In the genomic region with DNA sequence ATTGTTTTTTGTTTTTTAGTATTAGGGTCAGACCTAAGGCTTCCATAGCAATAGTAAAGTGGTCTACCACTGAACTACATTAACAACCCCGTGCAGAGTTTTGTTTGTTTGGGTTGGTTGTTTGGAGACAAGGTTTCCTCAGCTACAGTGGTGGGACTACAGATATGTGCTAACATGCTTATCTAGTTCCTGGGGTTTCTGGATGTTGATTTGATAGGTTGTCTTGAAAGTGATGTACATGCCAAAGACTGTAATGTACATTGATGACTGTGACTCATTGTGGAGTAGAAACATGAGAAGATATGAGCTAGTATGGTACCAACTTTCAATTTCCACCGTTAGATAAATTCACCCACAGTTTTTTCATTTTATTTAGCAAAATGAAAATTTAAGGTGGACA, we compare ENCODE assay signal across 23 mouse cellular contexts. TPM values are rescaled to one million over a fixed set of nuclear protein-coding genes. Genes with fewer than 3 reads are reported as not detected.
A peak's percentile ranks its signal among the peaks of the same experiment; 100 is the strongest.
DNase-seq lines count a peak whose midpoint lies in the region; ATAC-seq and TF ChIP-seq lines count a peak whose summit lies in the region.
"Had no signal": no experiment of that assay in that cellular context is flagged by ENCODE, and none has a peak within 500 bp of the region (broad histone marks: within the 10 kb centered on the region; RNA-seq: fewer than 3 reads in every experiment).

No protein-coding gene starts in this region.

- H3K9me3 ChIP-seq in liver, embryonic 12.5 days (replicated peaks): no peaks in the 10 kb centered on the region
- H3K9me3 ChIP-seq: G1E; hindbrain, embryonic 13.5 days; limb, embryonic 12.5 days had no signal

- H3K36me3 ChIP-seq in liver, embryonic 12.5 days: 0 out of 2 replicates have a peak, but pooled peaks cover 4% of the 10 kb centered on the region
- H3K36me3 ChIP-seq: hindbrain, embryonic 13.5 days; limb, embryonic 12.5 days had no signal

- peaks cover 36% of the 10 kb centered on the region for H3K4me1 ChIP-seq in liver, embryonic 12.5 days

- WGBS in liver, embryonic 12.5 days (ENCODE audit: insufficient replicate concordance): 53% methylated on average over 2 of the region's 2 CpGs

- no peak overlapping the region for H3K27ac ChIP-seq in gastrocnemius, adult 2 months
- peak overlapping the region; percentile 45; the same call in 1 of the 2 replicates for H3K27ac ChIP-seq in liver, embryonic 12.5 days
- H3K27ac ChIP-seq: hindbrain, embryonic 13.5 days; limb, embryonic 12.5 days had no signal

- no peaks in the 10 kb centered on the region for H3K27me3 ChIP-seq in liver, embryonic 12.5 days (replicated peaks)
- H3K27me3 ChIP-seq: hindbrain, embryonic 13.5 days; limb, embryonic 12.5 days had no signal

- TF ChIP-seq CTCF in gastrocnemius, adult 2 months (IDR thresholded peaks at IDR 0.05): no peak

- peak overlapping the region; percentile 91 for H3K4me2 ChIP-seq in liver, embryonic 12.5 days
- H3K4me2 ChIP-seq: hindbrain, embryonic 13.5 days; limb, embryonic 12.5 days had no signal

- DNase-seq in gastrocnemius, adult 2 months: no peak
- no peak for DNase-seq in gastrocnemius, postnatal 36 days
- DNase-seq in CD4-positive helper T cell, adult 2 months (ENCODE audit: low read depth, low spot score): peak; percentile 57
- peak; percentile 55 for DNase-seq in naive thymus-derived CD4-positive, alpha-beta T cell, adult 2 months (ENCODE audit: low read depth)
- no peak for DNase-seq in yolk sac, embryonic 10.5 days (ENCODE audit: low spot score)
- DNase-seq: cerebellum, postnatal 14 days; gastrocnemius, postnatal 10 days; kidney, adult 2 months; kidney, postnatal 36 days; midbrain, embryonic 14.5 days; right cerebral cortex, postnatal 4 days had no signal

- intact Hi-C loops in gastrocnemius, adult 2 months (cut with DNase I): loop anchor here (5.0 kb wide), 2 partner anchors 44 to 124 kb away; a partner anchor contains a TSS
- intact Hi-C loops in gastrocnemius, postnatal 36 days (cut with DNase I): loop anchor here (5.0 kb wide), 1 partner anchor 44 kb away; no protein-coding TSS in a partner anchor

- H3K9ac ChIP-seq in liver, embryonic 12.5 days: 0 out of 2 replicates have a peak overlapping the region, but pooled peaks have one; percentile 31
- H3K9ac ChIP-seq: hindbrain, embryonic 13.5 days; limb, embryonic 12.5 days had no signal

- H3K4me3 ChIP-seq in gastrocnemius, adult 2 months: peak overlapping the region; percentile 100
- H3K4me3 ChIP-seq in liver, embryonic 12.5 days: peak overlapping the region; percentile 41
- H3K4me3 ChIP-seq: hindbrain, embryonic 13.5 days; limb, embryonic 12.5 days had no signal

- ATAC-seq in liver, embryonic 12.5 days: no peak
- ATAC-seq in frontal cortex, adult (ENCODE audit: low TSS enrichment): no peak
- ATAC-seq in activated CD4-positive, CD25-positive, alpha-beta regulatory T cell, adult 4 months: no peak
- ATAC-seq: forebrain, embryonic 16.5 days had no signal

RNA-seq across cellular contexts. Expression of a gene that starts 2.5 kb away (rescaled TPM):
- 10 to 100 TPM; 28.2 to 28.9 TPM for total RNA-seq in gastrocnemius, adult 2 months (2021)
- 10 to 100 TPM; 18.7 to 20.6 TPM for total RNA-seq in gastrocnemius, postnatal 36 days (2021)
- 16.2 and 17.3 TPM in 2 replicates for polyA plus RNA-seq in liver, embryonic 12.5 days (2016; fragmentation: Nextera tagmentation; extraction: Ambion mirVana)
- polyA plus RNA-seq in activated CD4-positive, CD25-positive, alpha-beta regulatory T cell, adult 4 months (2017; shearing (Covaris generic)): 10 to 100 TPM; 43.2 to 55.5 TPM

RNA-seq across cellular contexts. Expression of a gene that starts 8.3 kb away (rescaled TPM):
- total RNA-seq in gastrocnemius, adult 2 months (2021): not detected
- not detected for total RNA-seq in gastrocnemius, postnatal 36 days (2021)
- not detected in 2 replicates for polyA plus RNA-seq in liver, embryonic 12.5 days (2016; fragmentation: Nextera tagmentation; extraction: Ambion mirVana)
- polyA plus RNA-seq in activated CD4-positive, CD25-positive, alpha-beta regulatory T cell, adult 4 months (2017; shearing (Covaris generic)): not detected
- total RNA-seq: adrenal gland, postnatal 4 days; G1E; gastrocnemius, postnatal 10 days; heart, adult 8-10 months; layer of hippocampus, postnatal 14 days had no signal
- polyA plus RNA-seq: forebrain, embryonic 16.5 days; G1E; heart, postnatal 0 days; hindbrain, embryonic 13.5 days; kidney, adult 2 months; limb, embryonic 12.5 days; midbrain, embryonic 14.5 days; neural tube, embryonic 11.5 days had no signal

RNA-seq across cellular contexts. Expression of a gene that starts 20.7 kb away (rescaled TPM):
- 10 to 100 TPM; 10.0 to 18.8 TPM for total RNA-seq in gastrocnemius, adult 2 months (2021)
- total RNA-seq in gastrocnemius, postnatal 36 days (2021): 10 to 100 TPM in 1 of 2 experiments, 1 to 10 TPM in 1; 9.2 to 10.7 TPM
- 5.3 and 5.9 TPM in 2 replicates for polyA plus RNA-seq in liver, embryonic 12.5 days (2016; fragmentation: Nextera tagmentation; extraction: Ambion mirVana)
- polyA plus RNA-seq in activated CD4-positive, CD25-positive, alpha-beta regulatory T cell, adult 4 months (2017; shearing (Covaris generic)): under 1 TPM; 0.38 to 0.75 TPM

Comparison
In these comparisons a context has a peak if more than half of its experiments do, and no peak if none do; other contexts are left out.
1. DNase-seq: peak in CD4-positive helper T cell, adult 2 months (single experiment) and naive thymus-derived CD4-positive, alpha-beta T cell, adult 2 months (single experiment); none in gastrocnemius, adult 2 months (single experiment), gastrocnemius, postnatal 36 days (0 of 2) and yolk sac, embryonic 10.5 days (single experiment).